Mouse (Mus musculus): ENCODE measurements around the gene Mrpl55. TPM values are rescaled to one million over a fixed set of nuclear protein-coding genes. Genes with fewer than 3 reads are reported as not detected.

Gene Mrpl55
- polyA plus RNA-seq, 1 experiment, result 36.0 TPM

GRCm38 (mm10) chr11:59239796-59240195 is 37.5 kb downstream of the Mrpl55 start:
- Histone ChIP-seq H3K4me2 (ENCODE audit: low read depth) (no peak overlapping the region), H3K27me3 (ENCODE audit: control insufficient read depth, insufficient read depth, insufficient read length) (peaks cover 75% of the 10 kb centered on the region), H3K36me3 (ENCODE audit: control insufficient read depth, insufficient read depth) (no peaks in the 10 kb centered on the region), H3ac (ENCODE audit: control insufficient read depth, insufficient read length) (no peak overlapping the region), H3K79me2 (ENCODE audit: control insufficient read depth, insufficient read depth) (no peaks in the 10 kb centered on the region), H3K4me3 (no peak overlapping the region)
- no peak for TF ChIP-seq REST (IDR thresholded peaks at IDR 0.05; ENCODE audit: insufficient read depth, insufficient read length)
- TF ChIP-seq TCF3 (IDR thresholded peaks at IDR 0.05; ENCODE audit: insufficient read length, low read depth), result no peak
- no peak for TF ChIP-seq POLR2AphosphoS2 (IDR thresholded peaks at IDR 0.05; ENCODE audit: insufficient read length, low read depth)
- no peak for TF ChIP-seq USF1 (IDR thresholded peaks at IDR 0.05; ENCODE audit: low read depth)
- TF ChIP-seq E2F4 (IDR thresholded peaks at IDR 0.05; ENCODE audit: insufficient read depth), result no peak
- TF ChIP-seq MAX (IDR thresholded peaks at IDR 0.05; ENCODE audit: low read depth), result no peak

GRCm38 (mm10) chr11:59241841-59242240 is 39.6 kb downstream of the Mrpl55 start:
- no peak overlapping the region for H3ac ChIP-seq (ENCODE audit: control insufficient read depth, insufficient read length)
- H3K36me3 ChIP-seq (ENCODE audit: control insufficient read depth, insufficient read depth), result no peaks in the 10 kb centered on the region
- peaks cover 92% of the 10 kb centered on the region for H3K27me3 ChIP-seq (ENCODE audit: control insufficient read depth, insufficient read depth, insufficient read length)
- no peak overlapping the region for H3K4me3 ChIP-seq
- no peak overlapping the region for H3K4me2 ChIP-seq (ENCODE audit: low read depth)
- no peaks in the 10 kb centered on the region for H3K79me2 ChIP-seq (ENCODE audit: control insufficient read depth, insufficient read depth)
- no peak for TF ChIP-seq REST (IDR thresholded peaks at IDR 0.05; ENCODE audit: insufficient read depth, insufficient read length)
- peak in 1 of 3 experiments; percentile 55 for TF ChIP-seq MYOG (IDR thresholded peaks at IDR 0.05; ENCODE audit: control insufficient read depth in 1 of 3, insufficient read depth in 1 of 3, insufficient read length in 2 of 3, low read depth in 2 of 3)

- TF ChIP-seq MAX (IDR thresholded peaks at IDR 0.05; ENCODE audit: low read depth), result no peak
- TF ChIP-seq TCF3 (IDR thresholded peaks at IDR 0.05; ENCODE audit: insufficient read length, low read depth), result no peak
- TF ChIP-seq POLR2AphosphoS2 (IDR thresholded peaks at IDR 0.05; ENCODE audit: insufficient read length, low read depth), result no peak
- TF ChIP-seq SRF (IDR thresholded peaks at IDR 0.05; ENCODE audit: control insufficient read depth, insufficient read length, low read depth), result no peak
- no peak for TF ChIP-seq TCF12 (IDR thresholded peaks at IDR 0.05; ENCODE audit: insufficient read depth, poor library complexity, severe bottlenecking)
- TF ChIP-seq USF1 (IDR thresholded peaks at IDR 0.05; ENCODE audit: low read depth), result no peak
- no peak for TF ChIP-seq MYOD1 (IDR thresholded peaks at IDR 0.05; ENCODE audit: control insufficient read depth in 1 of 3, insufficient read length in 2 of 3, low read depth in 2 of 3)
- Histone ChIP-seq H3K36me3 (ENCODE audit: control insufficient read depth, insufficient read depth) (no peaks in the 10 kb centered on the region), H3K27me3 (ENCODE audit: control insufficient read depth, insufficient read depth, insufficient read length) (peaks cover 86% of the 10 kb centered on the region)
Measured at GRCm38 (mm10) chr11:59243856-59244255, 41.6 kb downstream of the Mrpl55 start.

GRCm38 (mm10) chr11:59248101-59248500 is 45.8 kb downstream of the Mrpl55 start:
- Histone ChIP-seq H3K4me3 (no peak overlapping the region), H3K36me3 (ENCODE audit: control insufficient read depth, insufficient read depth) (no peaks in the 10 kb centered on the region), H3ac (ENCODE audit: control insufficient read depth, insufficient read length) (no peak overlapping the region), H3K27me3 (ENCODE audit: control insufficient read depth, insufficient read depth, insufficient read length) (peaks cover 72% of the 10 kb centered on the region), H3K4me2 (ENCODE audit: low read depth) (no peak overlapping the region), H3K79me2 (ENCODE audit: control insufficient read depth, insufficient read depth) (no peaks in the 10 kb centered on the region)
- TF ChIP-seq MYOD1 (IDR thresholded peaks at IDR 0.05; ENCODE audit: control insufficient read depth in 1 of 3, insufficient read length in 2 of 3, low read depth in 2 of 3) (no peak), USF1 (IDR thresholded peaks at IDR 0.05; ENCODE audit: low read depth) (no peak), REST (IDR thresholded peaks at IDR 0.05; ENCODE audit: insufficient read depth, insufficient read length) (no peak), E2F4 (IDR thresholded peaks at IDR 0.05; ENCODE audit: insufficient read depth) (no peak), SRF (IDR thresholded peaks at IDR 0.05; ENCODE audit: control insufficient read depth, insufficient read length, low read depth) (no peak), MYOG (IDR thresholded peaks at IDR 0.05; ENCODE audit: control insufficient read depth in 1 of 3, insufficient read depth in 1 of 3, insufficient read length in 2 of 3, low read depth in 2 of 3) (no peak), CEBPB (IDR thresholded peaks at IDR 0.05; ENCODE audit: insufficient read depth, poor library complexity, severe bottlenecking) (no peak), POLR2A (IDR thresholded peaks at IDR 0.05; ENCODE audit: insufficient read length, low read depth) (no peak), TCF3 (IDR thresholded peaks at IDR 0.05; ENCODE audit: insufficient read length, low read depth) (no peak), POLR2AphosphoS2 (IDR thresholded peaks at IDR 0.05; ENCODE audit: insufficient read length, low read depth) (no peak)

More at GRCm38 (mm10) chr11:59243856-59244255, 41.6 kb downstream of the Mrpl55 start:
- Histone ChIP-seq H3K4me2 (ENCODE audit: low read depth) (no peak overlapping the region), H3ac (ENCODE audit: control insufficient read depth, insufficient read length) (no peak overlapping the region), H3K4me3 (no peak overlapping the region), H3K79me2 (ENCODE audit: control insufficient read depth, insufficient read depth) (no peaks in the 10 kb centered on the region)

Other genes starting within 250 kb of the Mrpl55 start
- 24.4 TPM for gene Hist3h2a, start 247.8 kb upstream of the Mrpl55 start, polyA plus RNA-seq (2012; fragmentation: generic; extraction: Trizol)
- 0.64 TPM for gene Trim17, start 247.8 kb upstream of the Mrpl55 start, polyA plus RNA-seq (2012; fragmentation: generic; extraction: Trizol)
- 19.3 TPM for gene Trim11, start 224.4 kb upstream of the Mrpl55 start, polyA plus RNA-seq (2012; fragmentation: generic; extraction: Trizol)
- gene Obscn, start 66.1 kb upstream of the Mrpl55 start, polyA plus RNA-seq (2012; fragmentation: generic; extraction: Trizol), result 25.0 TPM
- gene Iba57, start 38.7 kb upstream of the Mrpl55 start, polyA plus RNA-seq (2012; fragmentation: generic; extraction: Trizol), result 3.8 TPM
- 0.04 TPM for gene Gjc2, start 19.3 kb upstream of the Mrpl55 start, polyA plus RNA-seq (2012; fragmentation: generic; extraction: Trizol)
- 63.5 TPM for gene Guk1, start 10.3 kb upstream of the Mrpl55 start, polyA plus RNA-seq (2012; fragmentation: generic; extraction: Trizol)
- gene 2310033P09Rik, start 5.8 kb downstream of the Mrpl55 start, polyA plus RNA-seq (2012; fragmentation: generic; extraction: Trizol), result 13.3 TPM
- gene Arf1, start 25.8 kb downstream of the Mrpl55 start, polyA plus RNA-seq (2012; fragmentation: generic; extraction: Trizol), result 500 TPM
- not detected for gene Wnt3a, start 88.3 kb downstream of the Mrpl55 start, polyA plus RNA-seq (2012; fragmentation: generic; extraction: Trizol)
- gene Wnt9a, start 104.4 kb downstream of the Mrpl55 start, polyA plus RNA-seq (2012; fragmentation: generic; extraction: Trizol), result 11.6 TPM
- not detected for gene Prss38, start 173.2 kb downstream of the Mrpl55 start, polyA plus RNA-seq (2012; fragmentation: generic; extraction: Trizol)
- 4.5 TPM for gene Jmjd4, start 247.6 kb downstream of the Mrpl55 start, polyA plus RNA-seq (2012; fragmentation: generic; extraction: Trizol)
- gene Snap47, start 248.7 kb downstream of the Mrpl55 start, polyA plus RNA-seq (2012; fragmentation: generic; extraction: Trizol), result 67.2 TPM

Data from myocyte (in vitro differentiated cells).